Mouse (Mus musculus) layer of hippocampus, postnatal 36 days (tissue): Measurements from ENCODE around the gene Taar7a. TPM values are rescaled to one million over a fixed set of nuclear protein-coding genes. Genes with fewer than 3 reads are reported as not detected.

Source experiments
- DNase-seq, 2 experiments: peaks; one replicate each; pipeline ENCODE4 v3.0.0; 2022
- total RNA-seq, 2 experiments: library from RNA; stranded (reverse); gene quantifications; 2 replicates each; pipeline ENCODE4 v1.2.3; 2021

Gene Taar7a
- not detected for total RNA-seq

DNA sequence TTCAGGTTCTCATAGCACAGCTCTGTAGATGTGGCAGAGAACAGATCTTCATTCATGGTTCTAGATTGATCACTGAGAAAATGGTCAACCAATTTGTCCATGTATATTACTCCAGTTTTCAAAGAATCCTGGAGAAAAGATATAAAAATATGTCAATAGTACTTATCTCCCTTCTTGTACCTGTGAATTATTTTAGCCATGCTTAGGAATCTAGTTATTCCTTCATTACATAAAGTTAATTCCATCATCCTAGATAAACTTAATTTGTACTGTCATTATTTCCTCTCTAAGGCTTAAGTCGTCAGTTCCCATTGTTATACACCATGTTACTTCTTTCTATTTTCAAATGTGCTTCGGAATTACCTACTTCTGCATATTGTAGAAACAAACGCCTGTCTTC is at the start of gene Taar7a:
Taar7a (minus strand) TSS at position 101 of the 400 bp plus-strand sequence.
- DNase-seq, result no peak

DNA sequence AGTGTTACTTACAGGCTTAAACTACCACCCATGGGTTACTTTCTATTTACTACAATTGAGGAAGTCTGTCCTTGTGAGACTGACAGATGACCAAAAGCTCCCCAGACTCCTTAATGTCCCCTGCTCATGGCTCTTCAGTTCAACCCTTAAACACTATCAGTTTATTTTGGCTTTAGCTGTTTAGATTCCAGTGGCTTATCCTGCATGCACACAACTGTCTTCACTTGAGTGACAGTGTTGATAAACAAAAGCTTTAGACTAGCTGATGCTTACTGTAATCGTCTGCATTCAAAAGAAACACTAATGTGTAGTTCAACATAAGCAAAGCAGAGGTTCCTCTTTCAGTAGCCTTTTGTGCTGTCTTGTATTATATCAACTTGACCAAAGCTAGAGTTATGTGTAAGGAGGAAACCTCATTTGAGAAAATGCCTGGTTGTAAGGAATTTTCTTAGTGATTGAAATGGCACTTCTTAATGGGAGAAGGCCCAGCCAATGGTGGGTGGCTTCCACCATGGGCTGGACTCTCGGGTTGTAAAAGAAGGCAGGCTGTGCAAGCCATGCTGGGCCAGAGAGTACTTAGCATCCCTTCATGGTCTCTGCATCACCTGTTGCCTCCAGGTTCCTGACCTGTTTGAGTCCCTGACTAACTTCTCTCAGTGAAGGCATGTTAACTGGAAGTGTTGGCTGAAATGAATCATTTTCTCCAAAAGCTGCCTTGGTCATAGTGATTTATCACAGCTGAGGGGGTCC is 47.0 kb upstream of the Taar7a start:
- DNase-seq, result no peak

DNA sequence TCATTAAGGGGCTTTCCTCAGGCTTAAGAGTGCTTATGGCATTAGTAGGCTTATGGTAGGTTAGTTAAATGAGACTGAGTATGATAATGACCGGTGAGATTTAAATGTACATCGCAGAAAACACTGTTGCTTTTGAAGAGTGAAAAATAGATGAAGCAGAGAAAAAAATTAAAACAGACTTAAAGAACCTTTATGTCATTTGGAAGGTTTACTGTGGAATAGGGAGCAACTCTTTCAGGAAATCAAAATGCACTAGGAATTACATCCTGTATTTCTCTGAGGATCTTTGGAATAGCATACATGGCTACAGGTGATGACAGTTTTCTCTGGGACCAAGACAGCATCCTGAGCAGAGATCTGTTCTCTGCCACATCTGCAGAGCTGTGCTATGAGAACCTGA is 44.0 kb upstream of the Taar7a start, which contains the start of gene Taar7e:
Taar7e (plus strand) TSS at position 301 of the 400 bp plus-strand sequence.
- no peak for DNase-seq

DNA sequence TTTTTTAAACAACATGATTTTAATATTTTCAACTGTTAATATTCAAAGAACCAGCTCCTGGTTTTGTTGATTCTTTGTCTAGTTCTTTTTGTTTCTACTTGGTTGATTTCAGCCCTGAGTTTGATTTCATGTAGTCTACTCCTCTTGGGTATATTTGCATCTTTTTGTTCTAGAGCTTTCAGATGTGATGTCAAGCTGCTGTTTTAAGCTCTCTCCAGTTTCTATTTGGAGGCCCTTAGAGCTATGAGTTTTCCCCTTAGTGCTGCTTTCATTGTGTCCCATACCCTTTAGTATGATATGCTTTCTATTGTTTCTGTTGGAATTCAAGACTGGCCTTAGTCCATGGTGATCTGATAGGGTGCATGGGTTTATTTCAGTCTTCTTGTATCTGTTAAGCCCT is 38.1 kb upstream of the Taar7a start:
- DNase-seq, result no peak

DNA sequence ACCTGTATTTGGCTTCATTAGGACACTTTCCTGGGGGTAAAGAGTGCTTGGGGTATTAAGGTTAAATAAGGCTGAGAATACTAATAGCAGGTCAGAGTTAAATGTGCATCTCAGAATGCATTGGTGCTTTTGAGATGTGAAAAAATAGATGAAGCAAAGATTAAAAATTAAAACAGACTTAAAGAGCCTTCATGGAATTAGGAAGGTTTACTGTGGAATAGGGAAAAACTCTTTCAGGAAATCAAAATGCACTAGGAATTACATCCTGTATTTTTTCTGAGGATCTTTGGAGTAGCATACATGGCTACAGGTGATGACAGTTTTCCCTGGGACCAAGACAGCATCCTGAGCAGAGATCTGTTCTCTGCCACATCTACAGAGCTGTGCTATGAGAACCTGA is 33.6 kb upstream of the Taar7a start, which contains the start of gene Taar7d:
Taar7d (plus strand) TSS at position 301 of the 400 bp plus-strand sequence.
- DNase-seq, result no peak

DNA sequence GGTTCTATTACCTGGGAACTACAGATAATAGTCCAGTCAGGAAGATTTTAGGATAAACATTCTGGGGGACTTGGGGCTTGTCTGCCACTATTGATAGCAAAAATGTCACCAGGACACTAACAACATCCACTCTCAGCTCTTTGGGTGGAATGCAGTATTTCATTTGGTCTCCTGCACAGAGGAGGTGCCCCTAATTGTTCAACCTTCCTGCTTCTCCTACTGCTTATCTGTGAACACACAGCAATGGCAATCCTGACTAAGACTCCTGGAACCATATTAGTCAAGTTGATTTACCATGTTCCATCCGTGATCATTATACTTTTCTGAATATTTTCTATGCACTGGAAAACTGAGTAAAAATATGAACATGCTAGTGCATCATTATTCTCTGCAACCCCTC is 14.9 kb upstream of the Taar7a start:
- no peak for DNase-seq

DNA sequence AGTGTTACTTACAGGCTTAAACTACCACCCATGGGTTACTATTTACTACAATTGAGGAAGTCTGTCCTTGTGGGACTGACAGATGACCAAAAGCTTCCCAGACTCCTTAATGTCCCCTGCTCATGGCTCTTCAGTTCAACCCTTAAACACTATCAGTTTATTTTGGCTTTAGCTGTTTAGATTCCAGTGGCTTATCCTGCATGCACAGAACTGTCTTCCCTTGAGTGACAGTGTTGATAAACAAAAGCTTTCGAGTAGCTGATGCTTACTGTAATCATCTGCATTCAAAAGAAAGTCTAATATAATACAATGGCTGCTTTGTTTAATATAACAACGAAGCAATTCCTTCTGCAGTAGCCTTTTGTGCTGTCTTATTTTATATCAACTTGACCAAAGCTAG is 13.8 kb upstream of the Taar7a start:
- no peak for DNase-seq

DNA sequence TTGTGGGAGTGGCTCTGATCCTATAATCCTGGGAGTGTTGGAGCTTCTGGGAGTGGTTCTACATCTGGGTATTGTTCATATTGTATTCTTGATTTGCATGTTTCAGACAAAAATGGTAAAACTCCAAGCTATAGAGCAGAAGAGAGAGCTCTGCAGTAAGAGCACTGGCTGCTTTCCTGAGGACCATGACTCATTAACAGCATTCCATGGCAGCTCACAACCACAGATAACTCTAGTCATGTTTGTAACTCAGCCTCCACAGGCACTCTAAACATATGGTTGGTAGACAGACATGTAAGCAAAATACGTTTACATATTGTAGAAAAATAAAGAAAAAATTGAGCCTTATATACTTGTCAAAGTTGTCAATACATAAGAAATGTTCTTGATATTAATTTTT is 13.2 kb upstream of the Taar7a start:
- no peak for DNase-seq

DNA sequence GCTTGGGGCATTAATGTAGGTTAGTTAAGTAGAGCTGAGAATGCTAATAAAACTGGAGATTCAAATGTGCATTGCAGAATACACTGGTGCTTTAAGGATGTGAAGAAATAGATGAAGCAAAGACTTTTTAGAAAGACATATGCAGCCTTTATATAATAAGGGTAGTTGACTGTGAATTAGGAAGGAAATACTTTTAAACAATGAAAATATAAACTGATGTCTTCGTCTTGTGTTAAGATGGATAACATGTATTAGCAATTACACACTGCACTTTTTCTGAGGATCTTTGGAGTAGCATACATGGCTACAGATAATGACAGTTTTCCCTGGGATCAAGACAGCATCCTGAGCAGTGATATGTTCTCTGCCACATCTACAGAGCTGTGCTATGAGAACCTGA is 6.4 kb upstream of the Taar7a start, which contains the start of gene Taar7b:
Taar7b (plus strand) TSS at position 301 of the 400 bp plus-strand sequence.
- DNase-seq, result no peak

DNA sequence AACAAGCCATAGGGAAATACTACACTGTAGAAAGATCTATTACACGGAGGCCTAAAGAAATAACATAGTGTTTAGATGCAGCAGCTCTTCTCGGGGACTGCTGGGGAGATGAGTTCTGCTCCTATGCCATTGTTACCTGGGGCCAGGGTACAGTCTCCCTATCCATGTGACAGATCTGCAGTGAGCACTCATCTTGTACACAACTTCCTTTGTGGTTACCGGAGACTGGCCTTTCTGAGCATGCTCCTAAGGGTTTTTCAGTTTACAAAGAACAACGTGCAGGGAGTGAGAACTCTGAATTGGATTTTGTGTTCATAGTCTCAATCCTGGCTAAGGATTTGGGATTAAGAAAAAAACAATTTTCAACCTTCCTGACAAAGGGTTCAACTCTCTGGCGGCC is 6.9 kb downstream of the Taar7a start:
- no peak for DNase-seq

DNA sequence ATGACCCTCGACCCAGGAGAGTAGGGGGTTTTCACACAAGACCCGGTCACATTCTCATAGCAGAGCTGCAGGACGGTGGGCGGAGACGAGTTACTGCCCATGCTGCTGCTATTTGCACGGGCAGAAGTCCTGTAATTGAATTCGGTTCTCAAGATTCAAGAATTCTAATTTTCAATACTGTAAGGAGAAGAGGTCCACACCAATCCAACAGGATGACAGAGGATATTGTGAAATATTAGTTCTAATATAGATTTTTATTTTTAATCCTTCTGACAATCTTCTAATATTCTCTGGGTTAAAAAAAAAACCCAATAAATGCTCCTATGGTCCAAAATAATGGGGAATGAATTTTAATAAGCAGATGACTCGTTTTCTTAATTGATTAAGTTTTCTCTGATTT is 7.7 kb downstream of the Taar7a start, which contains the start of gene Taar6:
Taar6 (minus strand) TSS at position 101 of the 400 bp plus-strand sequence.
- DNase-seq, result no peak

DNA sequence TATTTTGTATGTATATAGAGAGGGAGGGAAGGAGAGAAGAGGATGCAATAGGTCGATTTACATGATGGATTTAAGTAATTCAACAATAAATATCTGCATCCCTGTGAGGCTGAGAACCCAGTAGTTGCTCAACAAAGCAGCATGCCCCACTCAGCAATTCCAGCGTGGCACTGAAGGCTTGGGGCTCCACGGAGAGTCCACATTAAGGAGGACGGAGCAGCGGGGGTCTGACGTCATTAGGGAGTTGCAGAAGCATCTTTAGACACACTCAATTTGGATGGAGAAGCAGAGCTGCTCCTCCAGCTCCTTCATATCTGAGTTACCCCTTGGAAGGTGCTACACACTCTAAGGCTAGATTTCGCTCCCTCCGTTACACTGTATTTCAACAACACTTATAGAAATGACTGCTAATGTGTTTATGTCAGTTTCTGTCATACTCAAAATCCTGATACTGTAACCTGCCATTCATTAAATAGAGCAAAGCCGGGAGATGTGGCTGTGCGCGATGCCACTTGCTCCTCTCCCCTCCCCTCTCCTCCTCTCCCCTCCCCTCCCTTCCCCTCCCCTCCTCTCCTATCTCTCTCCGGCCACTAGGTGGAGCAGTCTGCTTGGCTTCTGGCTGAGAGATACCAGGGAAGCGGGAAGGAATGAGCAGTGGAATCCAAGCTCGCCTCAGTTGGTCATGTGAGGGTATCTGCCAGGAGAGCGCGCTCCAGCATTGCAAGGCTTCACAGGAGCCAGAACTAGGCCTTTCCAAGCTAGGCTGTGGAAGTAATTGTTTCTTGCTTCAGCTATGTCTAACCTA is 14.2 kb downstream of the Taar7a start:
- DNase-seq, result peak; percentile 64 to 67

DNA sequence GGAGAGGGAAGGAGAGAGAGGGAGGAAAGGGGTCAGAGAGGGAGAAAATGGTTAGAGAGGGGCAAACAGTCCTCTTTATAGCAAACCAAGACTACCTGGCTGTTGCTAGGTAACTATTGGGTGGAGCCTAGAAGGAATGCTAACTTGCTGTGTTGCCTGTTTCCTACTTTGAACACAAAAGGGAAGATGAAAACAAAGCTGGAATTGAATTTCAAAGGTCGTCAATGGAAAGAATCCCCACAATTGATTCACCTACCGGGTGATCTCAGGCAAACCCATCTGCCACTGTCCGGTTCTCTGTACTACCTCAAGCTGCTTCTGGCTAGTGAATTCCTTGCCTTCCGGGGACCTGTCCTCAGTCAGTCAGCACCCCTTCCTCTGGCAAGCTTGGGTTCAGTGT is 15.3 kb downstream of the Taar7a start:
- DNase-seq, result no peak

DNA sequence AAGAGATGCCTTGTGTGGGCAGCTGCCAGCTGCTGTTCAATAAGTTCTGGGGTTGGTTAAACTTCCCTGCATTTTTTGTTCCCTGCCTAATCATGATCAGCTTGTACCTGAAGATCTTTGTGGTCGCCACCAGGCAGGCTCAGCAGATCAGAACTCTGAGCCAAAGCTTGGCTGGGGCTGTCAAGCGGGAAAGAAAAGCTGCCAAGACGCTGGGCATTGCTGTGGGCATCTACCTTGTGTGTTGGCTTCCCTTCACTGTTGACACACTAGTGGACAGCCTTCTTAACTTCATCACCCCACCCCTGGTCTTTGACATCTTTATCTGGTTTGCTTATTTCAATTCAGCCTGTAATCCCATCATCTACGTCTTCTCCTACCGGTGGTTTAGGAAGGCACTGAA is 22.0 kb downstream of the Taar7a start:
- no peak for DNase-seq

DNA sequence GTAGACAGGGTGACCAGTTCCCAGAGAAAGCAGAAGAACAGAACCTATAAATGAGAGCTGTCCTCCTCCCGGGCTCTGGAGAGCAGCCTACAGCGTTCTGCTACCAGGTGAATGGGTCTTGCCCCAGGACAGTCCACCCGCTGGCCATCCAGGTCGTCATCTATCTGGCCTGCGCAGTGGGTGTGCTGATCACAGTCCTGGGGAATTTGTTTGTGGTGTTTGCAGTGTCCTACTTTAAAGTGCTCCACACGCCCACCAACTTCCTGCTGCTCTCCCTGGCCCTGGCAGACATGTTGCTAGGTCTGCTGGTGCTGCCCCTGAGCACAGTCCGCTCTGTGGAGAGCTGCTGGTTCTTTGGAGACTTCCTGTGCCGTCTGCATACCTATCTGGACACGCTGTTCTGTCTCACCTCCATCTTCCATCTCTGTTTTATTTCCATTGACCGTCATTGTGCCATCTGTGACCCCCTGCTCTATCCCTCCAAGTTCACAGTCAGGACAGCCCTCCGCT is 22.6 kb downstream of the Taar7a start, which contains the start of gene Taar5:
Taar5 (plus strand) TSS at position 51 of the 510 bp plus-strand sequence.
- no peak for DNase-seq

DNA sequence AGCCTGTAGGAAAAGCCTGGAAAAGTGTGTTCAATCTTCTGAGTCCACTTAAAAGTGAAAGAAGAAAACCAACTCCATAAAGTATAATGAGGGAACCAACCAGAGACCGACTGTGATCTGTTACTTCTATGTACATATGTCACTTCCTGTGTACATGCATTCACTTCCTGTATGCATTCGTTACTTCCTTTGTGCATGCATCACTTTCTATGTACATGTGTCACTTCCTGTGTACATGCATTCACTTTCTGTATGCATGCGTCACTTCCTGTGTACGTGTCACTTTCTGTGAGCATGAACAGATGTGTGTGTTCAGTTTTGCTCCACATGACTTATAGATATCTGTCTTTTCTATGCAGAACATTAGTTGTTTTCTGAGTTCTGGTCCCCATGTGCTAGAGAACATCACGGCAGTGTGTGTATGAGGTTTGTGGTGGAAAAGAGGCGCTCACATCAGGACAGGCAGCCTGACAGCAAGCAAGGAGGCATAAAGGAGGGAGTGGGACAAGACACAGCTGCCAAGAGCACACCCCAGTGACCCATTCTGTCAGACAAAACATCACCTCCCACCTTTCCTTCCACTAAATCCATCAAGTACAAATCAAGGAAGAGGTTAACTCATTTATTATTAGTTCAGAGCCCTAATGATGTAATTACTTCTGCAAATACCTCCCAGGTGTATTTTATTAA is 28.2 kb downstream of the Taar7a start:
- no peak for DNase-seq

DNA sequence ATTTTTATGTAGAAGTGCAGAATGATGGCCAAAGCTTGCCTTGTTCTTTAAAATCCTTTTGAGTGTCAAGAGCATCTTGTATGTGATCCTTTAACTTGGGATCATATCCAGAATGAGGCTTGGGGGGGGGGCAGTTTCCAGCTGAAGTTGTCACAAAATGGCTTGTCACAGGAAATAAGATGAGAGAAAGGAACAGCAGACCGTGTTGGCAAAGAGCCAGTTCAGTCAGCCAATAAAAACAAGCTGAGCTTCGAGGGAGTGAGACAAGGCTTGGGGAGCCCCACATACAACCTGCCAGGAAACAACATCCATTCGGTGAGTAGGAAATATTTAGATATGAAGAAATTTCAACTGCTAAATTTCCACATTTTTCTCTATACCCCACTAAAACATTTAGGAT is 29.8 kb downstream of the Taar7a start:
- DNase-seq, result no peak

DNA sequence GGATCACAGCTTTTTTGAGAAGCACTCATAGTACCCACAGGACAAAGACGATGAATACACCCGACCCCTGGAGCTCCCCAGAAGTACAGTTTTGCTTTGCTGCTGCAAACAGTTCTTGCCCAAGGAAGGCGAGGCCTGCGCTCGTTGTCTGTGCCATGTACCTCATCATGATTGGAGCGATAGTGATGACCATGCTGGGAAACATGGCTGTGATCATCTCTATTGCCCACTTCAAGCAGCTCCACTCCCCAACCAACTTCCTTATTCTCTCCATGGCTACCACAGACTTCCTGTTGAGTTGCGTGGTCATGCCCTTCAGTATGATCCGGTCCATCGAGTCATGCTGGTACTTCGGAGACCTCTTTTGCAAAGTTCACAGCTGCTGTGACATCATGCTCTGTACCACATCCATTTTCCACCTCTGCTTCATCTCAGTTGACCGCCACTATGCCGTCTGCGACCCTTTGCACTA is 32.8 kb downstream of the Taar7a start, which contains the start of gene Taar4:
Taar4 (plus strand) TSS at position 51 of the 472 bp plus-strand sequence.
- no peak for DNase-seq

DNA sequence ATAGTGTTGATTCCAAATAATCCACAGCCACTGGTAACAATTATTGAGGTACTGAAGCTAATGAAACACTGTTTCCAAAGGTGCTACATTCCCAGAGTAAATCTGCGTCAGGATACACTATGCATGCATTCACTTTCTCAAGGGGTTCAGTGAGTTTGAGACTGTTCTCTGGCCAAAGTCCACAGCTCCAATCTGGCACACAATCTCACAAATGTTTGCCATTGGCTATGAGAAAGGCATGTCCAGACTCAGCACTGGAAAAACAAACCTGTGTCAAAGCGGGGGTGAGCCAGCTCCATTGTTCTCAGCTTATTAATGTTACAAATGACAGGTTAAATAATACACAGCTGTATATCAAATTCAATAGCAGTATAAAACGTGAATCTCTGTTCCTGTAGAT is 34.2 kb downstream of the Taar7a start:
- no peak for DNase-seq

DNA sequence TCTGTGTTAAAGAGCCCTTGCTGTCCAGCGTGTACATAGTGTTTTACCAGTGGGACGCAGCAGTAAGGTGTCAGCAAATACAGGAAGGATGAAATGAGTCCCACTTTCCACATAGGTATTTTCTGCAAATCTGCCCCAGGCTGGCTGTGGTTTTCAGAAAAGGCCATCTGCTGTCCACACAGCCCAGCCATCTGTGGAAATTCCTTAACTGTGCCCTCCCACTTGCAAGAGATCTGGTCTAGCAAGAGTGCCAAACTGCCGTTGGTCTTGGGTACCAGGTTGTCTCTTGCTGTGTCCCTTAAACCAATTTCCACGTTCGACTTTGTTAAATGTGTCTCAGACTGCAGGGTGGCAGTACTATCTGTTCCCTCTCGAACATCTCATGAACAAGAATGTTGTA is 41.6 kb downstream of the Taar7a start:
- DNase-seq, result no peak

DNA sequence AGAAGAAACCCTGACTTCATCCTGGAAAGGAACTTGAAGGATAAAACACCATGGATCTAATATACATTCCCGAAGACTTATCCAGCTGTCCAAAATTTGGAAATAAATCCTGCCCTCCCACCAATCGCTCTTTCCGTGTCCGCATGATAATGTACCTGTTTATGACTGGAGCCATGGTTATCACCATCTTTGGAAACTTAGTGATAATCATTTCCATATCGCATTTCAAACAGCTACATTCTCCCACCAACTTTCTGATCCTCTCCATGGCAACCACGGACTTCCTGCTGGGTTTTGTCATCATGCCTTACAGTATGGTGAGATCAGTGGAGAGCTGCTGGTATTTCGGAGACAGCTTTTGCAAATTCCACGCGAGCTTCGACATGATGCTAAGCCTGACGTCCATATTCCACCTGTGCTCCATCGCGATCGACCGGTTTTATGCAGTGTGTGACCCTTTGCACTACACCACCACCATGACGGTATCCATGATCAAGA is 43.7 kb downstream of the Taar7a start, which contains the start of gene Taar3:
Taar3 (plus strand) TSS at position 51 of the 498 bp plus-strand sequence.
- no peak for DNase-seq

DNA sequence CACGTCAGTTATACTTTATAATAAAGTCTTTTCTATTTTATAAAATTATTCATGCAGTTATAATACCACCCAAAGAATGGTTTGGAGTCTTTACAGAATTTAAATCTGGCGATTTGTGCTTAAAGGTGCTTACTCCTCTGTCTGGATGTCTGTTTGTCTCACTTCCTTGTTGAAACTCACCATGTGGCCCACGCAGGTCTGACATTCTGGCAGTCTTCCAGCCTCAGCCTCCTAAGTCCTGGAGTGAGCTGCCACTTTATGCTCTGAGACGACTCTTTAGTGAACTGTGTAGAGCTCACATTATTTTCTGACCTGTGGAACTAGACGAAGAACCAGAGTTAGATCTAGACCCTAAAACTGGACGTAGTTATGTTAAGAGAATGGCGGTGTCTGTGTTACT is 45.3 kb downstream of the Taar7a start:
- no peak for DNase-seq
